Mouse (Mus musculus): Measurements from ENCODE around the gene Olfr71.

DNA sequence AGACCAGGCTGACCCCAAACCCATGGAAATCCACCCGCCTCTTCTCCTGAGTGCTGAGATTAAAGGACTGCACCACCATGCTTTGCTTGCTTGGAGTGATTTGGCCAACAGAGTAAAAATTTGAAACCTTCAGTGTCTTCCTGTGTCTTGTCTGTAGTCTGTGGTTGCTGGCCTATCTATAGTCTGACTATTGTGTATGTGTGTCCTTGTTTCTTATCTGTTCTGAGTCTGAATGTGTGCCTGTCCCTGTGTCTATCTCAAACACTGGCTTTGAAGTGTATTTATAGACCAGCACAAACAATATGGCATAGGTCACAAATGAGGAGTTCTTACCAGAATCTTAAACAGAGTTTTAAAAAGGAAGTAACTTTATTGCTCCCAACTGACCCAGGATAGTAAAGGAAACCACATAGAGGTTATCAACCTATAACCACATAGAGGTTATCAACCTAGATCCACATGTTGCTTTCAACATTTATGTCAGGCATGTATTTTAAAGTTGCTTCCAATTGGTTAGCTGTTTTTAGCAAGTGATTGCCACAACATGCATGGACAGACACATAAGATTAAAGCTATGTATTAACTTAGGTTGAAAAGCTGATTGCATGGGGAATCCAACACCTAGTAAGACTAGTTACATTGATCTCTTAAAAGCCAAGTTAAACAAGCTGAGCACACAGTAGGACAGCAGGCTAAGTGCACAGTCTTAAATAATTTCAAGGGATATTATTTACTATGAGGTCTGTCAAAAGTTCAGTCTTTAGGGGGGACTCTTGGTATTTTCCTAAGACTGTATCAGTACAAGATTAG is 15.4 kb downstream of the Olfr71 start:
- TF ChIP-seq CTCF (IDR thresholded peaks at IDR 0.05; ENCODE audit: control insufficient read depth, insufficient read depth, insufficient read length), result no peak
- TF ChIP-seq MAX (IDR thresholded peaks at IDR 0.05), result no peak
- no peak for TF ChIP-seq MYOG (IDR thresholded peaks at IDR 0.05; ENCODE audit: control insufficient read depth, extremely low read depth, insufficient read length)
- TF ChIP-seq USF1 (IDR thresholded peaks at IDR 0.05; ENCODE audit: low read depth), result no peak
- no peak for TF ChIP-seq MYOD1 (IDR thresholded peaks at IDR 0.05; ENCODE audit: control insufficient read depth, insufficient read length, low read depth)

All from C2C12 (cell line).